Mouse (Mus musculus) thymus, postnatal 14 days (tissue): Measurements from ENCODE around the gene Armcx1.
"Not testable (repeated sequence)": the region's sequence is repeated elsewhere in the genome, so short reads cannot be mapped to it uniquely, and the experiment has no call there.

Experiments used
- DNase-seq: peaks from one replicate; pipeline ENCODE4 v3.0.0; 2021

Armcx1 gene

GRCm38 (mm10) chrX:134763428-134764198 is 45.9 kb downstream of the Armcx1 start:
- DNase-seq: not testable (repeated sequence)
